Mouse (Mus musculus) v-Abl transformed pro-B cells (cell line): Measurements from ENCODE around the gene Trip11.

Experiments
- in situ Hi-C, 2 experiments: fragments of 400-800 bp; cut with MboI; formaldehyde crosslinking; loops; one replicate each; pipeline ENCODE4 v1.15.1; 2025; ENCODE audit not compliant: unreplicated experiment in 2 of 2

The Trip11 gene

GRCm38 (mm10) chr12:101898966-101899365, 14.1 kb downstream of the Trip11 start:
- in situ Hi-C loops, result loop anchor here (10.0 kb wide), 2 partner anchors 86 to 854 kb away; no protein-coding TSS in a partner anchor

GRCm38 (mm10) chr12:101897113-101897512, 16.0 kb downstream of the Trip11 start:
- in situ Hi-C loops, result loop anchor here (10.0 kb wide), 2 partner anchors 88 to 852 kb away; no protein-coding TSS in a partner anchor

- in situ Hi-C loops, result loop anchor here (10.0 kb wide), 2 partner anchors 92 to 848 kb away; no protein-coding TSS in a partner anchor
These were observed 19.8 kb downstream of the Trip11 start for GRCm38 (mm10) chr12:101893296-101893695.

GRCm38 (mm10) chr12:101892832-101893231, 20.2 kb downstream of the Trip11 start:
- in situ Hi-C loops, result loop anchor here (10.0 kb wide), 2 partner anchors 92 to 848 kb away; no protein-coding TSS in a partner anchor

GRCm38 (mm10) chr12:101891066-101891465, 22.0 kb downstream of the Trip11 start:
- in situ Hi-C loops, result loop anchor here (10.0 kb wide), 2 partner anchors 94 to 846 kb away; no protein-coding TSS in a partner anchor

- in situ Hi-C loops, result no loop called here
These were observed 23.7 kb downstream of the Trip11 start for GRCm38 (mm10) chr12:101889351-101889750.

- in situ Hi-C loops, result no loop called here
These were observed 24.8 kb downstream of the Trip11 start for GRCm38 (mm10) chr12:101888312-101888711.

GRCm38 (mm10) chr12:101884926-101885325, 28.1 kb downstream of the Trip11 start:
- in situ Hi-C loops, result no loop called here

GRCm38 (mm10) chr12:101876374-101876773, 36.7 kb downstream of the Trip11 start:
- in situ Hi-C loops, result loop anchor here (5.0 to 10.0 kb wide), 3 partner anchors 754 to 942 kb away; no protein-coding TSS in a partner anchor

GRCm38 (mm10) chr12:101875107-101875506, 38.0 kb downstream of the Trip11 start:
- in situ Hi-C loops, result loop anchor here (5.0 to 10.0 kb wide), 3 partner anchors 753 to 940 kb away; no protein-coding TSS in a partner anchor

GRCm38 (mm10) chr12:101862286-101862964, 50.6 kb downstream of the Trip11 start:
- in situ Hi-C loops, result no loop called here

- in situ Hi-C loops, result no loop called here
These were observed 52.8 kb downstream of the Trip11 start for GRCm38 (mm10) chr12:101860256-101860655.

- in situ Hi-C loops, result no loop called here
These were observed 55.1 kb downstream of the Trip11 start for GRCm38 (mm10) chr12:101858011-101858410.

GRCm38 (mm10) chr12:101854336-101854735, 58.7 kb downstream of the Trip11 start:
- in situ Hi-C loops, result no loop called here

- in situ Hi-C loops, result no loop called here
These were observed 61.1 kb downstream of the Trip11 start for GRCm38 (mm10) chr12:101851846-101852564.

GRCm38 (mm10) chr12:101851314-101851713, 61.8 kb downstream of the Trip11 start:
- in situ Hi-C loops, result no loop called here

GRCm38 (mm10) chr12:101836546-101837274, 76.4 kb downstream of the Trip11 start:
- in situ Hi-C loops, result no loop called here

- in situ Hi-C loops, result no loop called here
These were observed 78.4 kb downstream of the Trip11 start for GRCm38 (mm10) chr12:101834715-101835114.

GRCm38 (mm10) chr12:101833776-101834175, 79.3 kb downstream of the Trip11 start:
- in situ Hi-C loops, result no loop called here

- in situ Hi-C loops, result no loop called here
These were observed 80.0 kb downstream of the Trip11 start for GRCm38 (mm10) chr12:101833115-101833506.
